In the genomic region with DNA sequence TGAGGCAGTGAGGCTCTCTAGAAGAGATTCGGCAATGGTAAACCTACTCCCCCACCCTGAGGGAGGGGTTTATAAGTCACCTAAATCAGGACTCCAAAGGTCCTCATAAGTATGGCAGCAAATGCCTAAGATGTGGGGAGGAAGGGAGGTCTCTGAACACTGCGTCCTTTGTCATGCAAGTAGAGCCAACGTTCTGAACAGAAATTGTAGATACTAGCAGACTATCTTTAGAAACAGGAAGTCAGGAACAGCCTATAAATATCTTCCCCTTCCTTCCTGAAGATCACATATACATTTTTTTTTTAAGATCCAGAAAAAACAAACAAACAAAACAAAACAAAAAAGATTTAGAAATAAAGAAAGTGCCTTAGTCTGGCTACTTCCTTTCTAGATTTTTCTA, we compare ENCODE assay signal across 17 mouse cellular contexts.
A peak's percentile ranks its signal among the peaks of the same experiment; 100 is the strongest.
DNase-seq lines count a peak whose midpoint lies in the region; ATAC-seq and TF ChIP-seq lines count a peak whose summit lies in the region.
"Had no signal": no experiment of that assay in that cellular context is flagged by ENCODE, and none has a peak within 500 bp of the region (broad histone marks: within the 10 kb centered on the region; RNA-seq: fewer than 3 reads in every experiment).

No protein-coding gene starts in this region.

- H3K27ac ChIP-seq in hindbrain, embryonic 10.5 days, result peak overlapping the region; percentile 59; the same call in 1 of the 2 replicates
- H3K27ac ChIP-seq in hindbrain, embryonic 13.5 days, result no peak overlapping the region
- H3K27ac ChIP-seq in lung, embryonic 16.5 days (ENCODE audit: low read length), result no peak overlapping the region
- H3K27ac ChIP-seq in MEL (ENCODE audit: control insufficient read depth, low read depth, low read length), result no peak overlapping the region
- peak overlapping the region; percentile 38 for H3K27ac ChIP-seq in macrophage
- H3K27ac ChIP-seq: hindbrain, embryonic 12.5 days had no signal

- no peak overlapping the region for H3K9ac ChIP-seq in hindbrain, embryonic 13.5 days
- H3K9ac ChIP-seq in lung, embryonic 16.5 days (ENCODE audit: low read length), result no peak overlapping the region
- H3K9ac ChIP-seq in MEL (ENCODE audit: control insufficient read depth, low read depth, low read length, poor library complexity, severe bottlenecking), result no peak overlapping the region
- H3K9ac ChIP-seq: heart, embryonic 12.5 days; hindbrain, embryonic 12.5 days had no signal

- no peak for TF ChIP-seq EP300 in MEL (IDR thresholded peaks at IDR 0.05; ENCODE audit: low read depth in 1 of 2, low read length in 2 of 2)

- no peak for TF ChIP-seq CTCF in MEL (IDR thresholded peaks at IDR 0.05 in 2 of 3, conservative IDR thresholded peaks at IDR 0.05 in 1 of 3; ENCODE audit: control insufficient read depth in 1 of 3, insufficient read depth in 1 of 3, low read depth in 2 of 3, low read length in 3 of 3, poor library complexity in 1 of 3, severe bottlenecking in 1 of 3)

- no peak overlapping the region for H3K4me2 ChIP-seq in hindbrain, embryonic 13.5 days
- H3K4me2 ChIP-seq in lung, embryonic 16.5 days (ENCODE audit: low read depth, low read length), result no peak overlapping the region
- H3K4me2 ChIP-seq: heart, embryonic 12.5 days; hindbrain, embryonic 12.5 days had no signal

- ATAC-seq in hindbrain, embryonic 13.5 days (ENCODE audit: low FRiP score), result no peak
- peak; percentile 41; the same call in 1 of the 2 replicates for ATAC-seq in lung, embryonic 16.5 days (ENCODE audit: low read depth)
- ATAC-seq: inflammation-experienced regulatory T-cells, adult 6 months had no signal

- H3K79me2 ChIP-seq in MEL (ENCODE audit: control insufficient read depth, insufficient read depth, low read length, poor library complexity) (no peaks in the 10 kb centered on the region), macrophage (ENCODE audit: inconsistent target) (no peaks in the 10 kb centered on the region)

- WGBS in hindbrain, embryonic 10.5 days, result 63% methylated on average over 3 of the region's 3 CpGs
- 68% methylated on average over 3 of the region's 3 CpGs for WGBS in hindbrain, embryonic 13.5 days
- 23% methylated on average over 3 of the region's 3 CpGs for WGBS in lung, embryonic 16.5 days
- WGBS in macrophage (ENCODE audit: missing documents), result 15% methylated on average over 3 of the region's 3 CpGs

- no peaks in the 10 kb centered on the region for H3K9me3 ChIP-seq in hindbrain, embryonic 10.5 days
- no peaks in the 10 kb centered on the region for H3K9me3 ChIP-seq in hindbrain, embryonic 13.5 days
- no peaks in the 10 kb centered on the region for H3K9me3 ChIP-seq in lung, embryonic 16.5 days (ENCODE audit: control insufficient read depth, low read length)
- no peaks in the 10 kb centered on the region for H3K9me3 ChIP-seq in MEL (replicated peaks; ENCODE audit: insufficient read depth, low read length)
- H3K9me3 ChIP-seq: forebrain, embryonic 10.5 days; hindbrain, embryonic 12.5 days had no signal

- H3K36me3 ChIP-seq in hindbrain, embryonic 10.5 days, result no peaks in the 10 kb centered on the region
- H3K36me3 ChIP-seq in hindbrain, embryonic 13.5 days, result no peaks in the 10 kb centered on the region
- H3K36me3 ChIP-seq in lung, embryonic 16.5 days (ENCODE audit: control insufficient read depth, insufficient read depth, low read length), result no peaks in the 10 kb centered on the region
- H3K36me3 ChIP-seq in MEL (ENCODE audit: control insufficient read depth in 1 of 2, insufficient read depth in 2 of 2, low read length in 2 of 2) (no peaks in the 10 kb centered on the region; a peak in 1 of 4 replicates), macrophage (ENCODE audit: inconsistent target) (no peaks in the 10 kb centered on the region)
- H3K36me3 ChIP-seq: forebrain, embryonic 10.5 days; heart, embryonic 12.5 days; hindbrain, embryonic 12.5 days had no signal

- TF ChIP-seq RAD21 in MEL (IDR thresholded peaks at IDR 0.05; ENCODE audit: low read depth, low read length), result no peak

- peaks cover 20% of the 10 kb centered on the region for H3K4me1 ChIP-seq in hindbrain, embryonic 10.5 days (replicated peaks)
- H3K4me1 ChIP-seq in hindbrain, embryonic 13.5 days (replicated peaks), result no peaks in the 10 kb centered on the region
- peaks cover 3% of the 10 kb centered on the region; the same call in 1 of the 2 replicates for H3K4me1 ChIP-seq in lung, embryonic 16.5 days (replicated peaks; ENCODE audit: control insufficient read depth, insufficient read depth, low read length)
- peaks cover 0 to 4% of the 10 kb centered on the region in 2 experiments; a peak in 2 of 4 replicates for H3K4me1 ChIP-seq in MEL (ENCODE audit: control insufficient read depth in 1 of 2, insufficient read depth in 2 of 2, low read length in 2 of 2)

- no peaks in the 10 kb centered on the region for H3K27me3 ChIP-seq in hindbrain, embryonic 10.5 days (ENCODE audit: insufficient read depth, poor library complexity, severe bottlenecking)
- no peaks in the 10 kb centered on the region for H3K27me3 ChIP-seq in hindbrain, embryonic 13.5 days
- H3K27me3 ChIP-seq in lung, embryonic 16.5 days (ENCODE audit: control insufficient read depth, insufficient read depth, low read depth, low read length), result no peaks in the 10 kb centered on the region; the same call in 1 of the 2 replicates
- H3K27me3 ChIP-seq in MEL (ENCODE audit: control insufficient read depth in 1 of 2, insufficient read depth in 2 of 2, low read length in 2 of 2), result no peaks in the 10 kb centered on the region; a peak in 1 of 4 replicates
- H3K27me3 ChIP-seq: heart, embryonic 12.5 days; hindbrain, embryonic 12.5 days had no signal

- H3K4me3 ChIP-seq in hindbrain, embryonic 10.5 days, result no peak overlapping the region
- no peak overlapping the region for H3K4me3 ChIP-seq in hindbrain, embryonic 13.5 days
- H3K4me3 ChIP-seq in lung, embryonic 16.5 days (ENCODE audit: low read length), result no peak overlapping the region
- H3K4me3 ChIP-seq in MEL (ENCODE audit: control insufficient read depth in 1 of 2, insufficient read depth in 1 of 2, low read depth in 2 of 2, low read length in 2 of 2) (no peak overlapping the region), macrophage (ENCODE audit: inconsistent target) (no peak overlapping the region)
- H3K4me3 ChIP-seq: forebrain, embryonic 10.5 days; heart, embryonic 12.5 days; hindbrain, embryonic 12.5 days had no signal

- no peak for TF ChIP-seq POLR2A in MEL (IDR thresholded peaks at IDR 0.05; ENCODE audit: control insufficient read depth in 1 of 2, insufficient read depth in 1 of 2, low read depth in 1 of 2, low read length in 2 of 2, poor library complexity in 1 of 2)

- DNase-seq in hindbrain, embryonic 10.5 days (ENCODE audit: low spot score), result no peak
- no peak for DNase-seq in lung, postnatal 14 days
- DNase-seq in MEL (ENCODE audit: low read depth, low spot score), result no peak
- DNase-seq in layer of hippocampus, adult 8-10 months (ENCODE audit: low spot score in 2 of 2), result no peak
- DNase-seq in right cerebral cortex, postnatal 4 days, result no peak
- DNase-seq: adrenal gland, adult 8-10 months; B cell, adult 2 months; cerebellum, postnatal 10 days; kidney, adult 9 months; layer of hippocampus, postnatal 36 days had no signal

TF ChIP-seq in MEL, 35 proteins besides CTCF, POLR2A, EP300 and RAD21:
- TF ChIP-seq SMC3 (IDR thresholded peaks at IDR 0.05; ENCODE audit: low read depth, low read length) (no peak), MAFK (IDR thresholded peaks at IDR 0.05; ENCODE audit: borderline replicate concordance, low read depth, low read length) (no peak), SIN3A (IDR thresholded peaks at IDR 0.05; ENCODE audit: low read length) (no peak), BHLHE40 (IDR thresholded peaks at IDR 0.05; ENCODE audit: borderline replicate concordance, low read depth, low read length) (no peak), CHD2 (IDR thresholded peaks at IDR 0.05; ENCODE audit: low read length) (no peak), MEF2A (IDR thresholded peaks at IDR 0.05; ENCODE audit: extremely low read depth, insufficient replicate concordance, low read depth, low read length, poor library complexity, severe bottlenecking) (peak; percentile 64; the same call in 1 of the 2 replicates), ZMIZ1 (IDR thresholded peaks at IDR 0.05; ENCODE audit: low read depth, low read length) (no peak), ZNF384 (IDR thresholded peaks at IDR 0.05; ENCODE audit: low read depth, low read length) (0 out of 2 replicates have a peak, but pooled peaks have one; percentile 22), USF2 (IDR thresholded peaks at IDR 0.05; ENCODE audit: borderline replicate concordance in 1 of 2, insufficient read depth in 1 of 2, low read depth in 1 of 2, low read length in 2 of 2) (no peak), MAX (IDR thresholded peaks at IDR 0.05; ENCODE audit: low read length) (no peak)

Comparison
In these comparisons a context has a peak if more than half of its experiments do, and no peak if none do; other contexts are left out.
1. H3K27ac ChIP-seq: peak in hindbrain, embryonic 10.5 days (single experiment) and macrophage (single experiment); none in hindbrain, embryonic 13.5 days (single experiment), lung, embryonic 16.5 days (single experiment) and MEL (single experiment).